Mouse (Mus musculus): ENCODE results near the gene Alkal2.

Gene Alkal2

GRCm38 (mm10) chr12:30883986-30884621 lies at the start of gene Alkal2:
Alkal2 (plus strand) TSS chr12:30884322.
- no peak for DNase-seq (ENCODE audit: low spot score)

GRCm38 (mm10) chr12:30848521-30848920 lies 35.6 kb upstream of the Alkal2 start:
- DNase-seq (ENCODE audit: low spot score): no peak

- DNase-seq (ENCODE audit: low spot score): no peak
Measured at GRCm38 (mm10) chr12:30850902-30851301, 33.2 kb upstream of the Alkal2 start.

- no peak for DNase-seq (ENCODE audit: low spot score)
Measured at GRCm38 (mm10) chr12:30851871-30852270, 32.3 kb upstream of the Alkal2 start.

- DNase-seq (ENCODE audit: low spot score): no peak
Measured at GRCm38 (mm10) chr12:30855442-30856159, 28.5 kb upstream of the Alkal2 start.

GRCm38 (mm10) chr12:30856172-30856571 lies 27.9 kb upstream of the Alkal2 start:
- DNase-seq (ENCODE audit: low spot score): no peak

GRCm38 (mm10) chr12:30864347-30864746 lies 19.8 kb upstream of the Alkal2 start:
- no peak for DNase-seq (ENCODE audit: low spot score)

- DNase-seq (ENCODE audit: low spot score): no peak
Measured at GRCm38 (mm10) chr12:30865781-30866180, 18.3 kb upstream of the Alkal2 start.

- DNase-seq (ENCODE audit: low spot score): no peak
Measured at GRCm38 (mm10) chr12:30879447-30879846, 4.7 kb upstream of the Alkal2 start.

- no peak for DNase-seq (ENCODE audit: low spot score)
Measured at GRCm38 (mm10) chr12:30883592-30883985, 533 bp upstream of the Alkal2 start.

GRCm38 (mm10) chr12:30884622-30885230 lies 604 bp downstream of the Alkal2 start:
- peak; percentile 6 for DNase-seq (ENCODE audit: low spot score)

GRCm38 (mm10) chr12:30885891-30886290 lies 1.8 kb downstream of the Alkal2 start:
- DNase-seq (ENCODE audit: low spot score): no peak

GRCm38 (mm10) chr12:30888003-30888402 lies 3.9 kb downstream of the Alkal2 start:
- DNase-seq (ENCODE audit: low spot score): no peak

GRCm38 (mm10) chr12:30890067-30890466 lies 5.9 kb downstream of the Alkal2 start:
- DNase-seq (ENCODE audit: low spot score): no peak

GRCm38 (mm10) chr12:30891438-30891837 lies 7.3 kb downstream of the Alkal2 start:
- DNase-seq (ENCODE audit: low spot score): no peak

- DNase-seq (ENCODE audit: low spot score): no peak
Measured at GRCm38 (mm10) chr12:30897039-30897438, 12.9 kb downstream of the Alkal2 start.

- no peak for DNase-seq (ENCODE audit: low spot score)
Measured at GRCm38 (mm10) chr12:30908658-30909057, 24.5 kb downstream of the Alkal2 start.

GRCm38 (mm10) chr12:30909881-30910280 lies 25.8 kb downstream of the Alkal2 start:
- no peak for DNase-seq (ENCODE audit: low spot score)

GRCm38 (mm10) chr12:30910860-30911259 lies 26.7 kb downstream of the Alkal2 start:
- DNase-seq (ENCODE audit: low spot score): no peak

- DNase-seq (ENCODE audit: low spot score): peak; percentile 95
Measured at GRCm38 (mm10) chr12:30911261-30912047, 27.3 kb downstream of the Alkal2 start, which contains the start of the genes Acp1 and Sh3yl1. Acp1 (minus strand) TSS chr12:30911589. Sh3yl1 (plus strand) TSS chr12:30911668.

- no peak for DNase-seq (ENCODE audit: low spot score)
Measured at GRCm38 (mm10) chr12:30912048-30912381, 27.9 kb downstream of the Alkal2 start.

- DNase-seq (ENCODE audit: low spot score): no peak
Measured at GRCm38 (mm10) chr12:30912840-30913239, 28.7 kb downstream of the Alkal2 start.

Data from ovary, postnatal 10 days (tissue).